Mouse (Mus musculus): ENCODE measurements around the gene Gimap9.

The Gimap9 gene

DNA sequence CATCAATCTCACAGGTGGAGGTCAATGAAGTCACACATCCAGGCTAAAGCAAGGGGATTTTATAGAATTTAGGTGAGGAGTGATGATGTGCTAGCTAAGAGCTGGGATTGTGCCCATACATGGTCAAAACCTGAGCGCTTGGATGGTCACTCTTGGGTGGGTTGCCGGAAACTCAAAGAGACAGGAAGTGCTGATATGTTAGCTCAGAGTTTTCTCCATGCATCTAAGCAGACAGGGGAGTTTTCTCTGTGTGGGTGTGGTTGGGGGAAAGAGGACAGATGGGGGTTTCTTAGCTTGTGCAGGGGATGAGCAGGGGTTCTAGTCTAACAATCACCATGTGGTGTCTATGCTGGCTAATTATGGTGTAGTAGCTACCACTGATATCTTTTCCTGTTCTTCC is 13.4 kb downstream of the Gimap9 start:
- DNase-seq (ENCODE audit: low spot score): no peak

DNA sequence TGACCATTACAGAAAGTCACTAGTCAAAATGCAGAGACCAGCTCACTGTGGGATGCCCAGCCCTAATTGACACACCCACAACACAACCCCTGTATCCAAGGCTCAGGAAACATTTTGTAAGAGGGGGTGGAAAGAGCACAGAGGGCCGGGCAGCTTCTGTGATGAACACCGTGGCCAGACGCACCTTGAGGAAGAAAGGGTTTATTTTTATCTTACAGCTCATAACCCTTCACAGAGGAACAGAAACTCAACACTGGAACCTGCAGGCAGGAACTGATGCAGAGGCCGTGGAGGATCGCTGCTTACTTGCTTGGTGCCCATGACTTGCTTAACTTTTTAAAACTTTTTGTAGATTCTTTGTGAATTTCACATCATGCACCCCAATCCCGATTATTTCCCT is 17.0 kb downstream of the Gimap9 start:
- peak; percentile 23 for DNase-seq (ENCODE audit: low spot score)

DNA sequence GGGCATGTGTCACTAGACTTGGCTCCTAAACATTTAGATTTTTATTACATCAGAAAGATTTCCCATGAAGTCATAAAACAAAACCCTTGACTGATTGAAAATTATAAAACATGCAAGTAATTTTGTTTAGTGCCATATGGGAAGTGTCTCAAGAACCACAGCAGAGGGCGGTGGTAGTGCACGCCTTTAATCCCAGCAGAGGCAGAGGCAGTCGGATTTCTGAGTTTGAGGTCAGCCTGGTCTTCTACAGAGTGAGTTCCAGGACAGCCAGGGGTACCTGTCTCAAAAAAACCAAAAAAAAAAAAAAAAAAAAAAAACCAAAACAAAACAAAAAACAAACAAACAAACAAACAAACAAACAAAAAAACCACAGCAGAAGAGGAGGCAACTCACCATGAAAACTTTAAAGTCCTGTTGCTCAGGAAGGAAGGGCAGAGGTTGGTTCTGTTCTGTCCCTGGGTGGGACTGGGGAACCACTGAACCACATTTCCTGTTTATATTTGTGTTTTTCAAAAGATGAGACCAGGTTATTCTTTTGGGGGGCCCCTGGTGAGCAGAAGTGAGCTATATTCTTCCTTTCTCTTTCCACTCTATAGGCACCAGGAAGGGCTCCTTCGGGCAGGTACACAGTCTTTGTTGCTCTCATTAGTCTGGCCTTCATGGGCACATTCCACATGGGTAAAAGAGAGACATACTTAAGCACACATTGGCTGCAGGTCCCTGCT is 21.1 kb downstream of the Gimap9 start:
- peak; percentile 15 for DNase-seq (ENCODE audit: low spot score)

DNA sequence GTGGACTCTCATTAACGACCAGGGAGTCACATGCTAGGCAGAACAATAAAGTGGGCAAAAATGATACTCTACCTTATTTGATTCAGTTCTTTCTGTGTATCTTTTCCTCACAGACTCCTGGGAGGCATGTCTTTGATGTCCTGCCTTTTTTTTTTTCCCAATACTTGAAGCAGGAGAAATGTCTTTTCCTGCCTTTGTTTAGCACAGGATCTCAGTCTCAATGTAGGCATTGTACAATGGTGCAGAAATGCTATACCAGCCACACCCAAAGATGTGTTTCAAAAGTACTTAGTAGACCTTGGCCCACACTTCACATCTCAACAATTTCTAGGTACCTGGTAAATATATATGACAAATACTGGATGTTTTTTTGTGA is 21.6 kb downstream of the Gimap9 start:
- DNase-seq (ENCODE audit: low spot score): no peak

DNA sequence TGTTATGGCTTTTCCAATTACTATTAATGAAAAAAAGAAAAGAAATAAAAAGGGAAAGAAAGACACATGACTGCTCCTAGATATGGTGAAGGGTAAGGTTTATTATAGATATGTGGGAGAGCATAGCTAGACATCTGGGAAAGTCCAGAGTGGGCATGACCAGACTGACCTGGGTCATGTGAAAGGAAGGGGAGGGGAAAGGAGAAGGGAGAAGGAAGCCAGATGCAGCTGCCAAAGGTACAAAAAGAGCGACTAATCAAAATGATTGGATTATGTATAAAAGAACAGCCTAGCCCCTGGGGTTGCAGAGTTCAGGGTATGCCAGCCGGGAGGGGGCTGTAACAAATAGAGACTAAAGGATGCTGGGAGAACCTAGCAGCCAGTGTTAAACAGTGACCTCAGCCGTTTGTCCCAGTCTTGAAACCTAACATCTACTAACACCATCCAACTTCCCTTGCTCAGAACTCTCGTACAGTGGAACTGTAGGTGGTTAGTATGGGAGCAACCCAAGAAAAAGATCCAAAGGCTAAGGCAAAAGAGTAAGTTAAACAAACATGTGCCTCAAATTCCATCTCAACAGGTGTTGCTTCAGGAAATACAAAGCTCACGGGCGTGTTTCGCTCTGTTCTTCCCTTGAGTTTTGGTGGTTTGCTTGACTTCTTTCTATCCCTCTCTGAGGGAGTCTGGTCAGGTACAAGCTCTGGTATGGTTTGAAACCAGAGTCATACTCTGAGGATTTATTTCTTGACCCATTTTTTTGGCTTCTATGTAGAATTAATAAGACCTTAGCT is 22.3 kb downstream of the Gimap9 start:
- no peak for DNase-seq (ENCODE audit: low spot score)

DNA sequence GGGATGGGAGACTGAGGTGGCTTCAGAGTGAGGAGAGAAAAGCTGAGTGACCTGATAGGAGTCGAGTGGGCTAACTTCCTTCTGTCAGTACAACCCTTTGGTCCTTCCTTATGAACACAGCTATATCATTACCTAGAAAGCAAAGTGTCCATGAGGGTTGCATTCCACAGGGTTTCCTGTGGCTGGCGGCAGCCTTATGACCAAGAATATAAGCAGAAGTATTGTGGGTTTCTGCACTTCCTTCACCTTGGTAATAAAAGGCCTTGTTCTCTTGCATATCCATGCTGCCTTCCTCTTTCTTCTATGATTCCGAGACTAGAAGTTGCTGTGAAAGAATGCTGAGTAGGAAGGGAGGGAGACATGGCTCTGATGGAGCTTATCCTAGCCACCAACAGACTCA is 23.0 kb downstream of the Gimap9 start:
- DNase-seq (ENCODE audit: low spot score): peak; percentile 11

DNA sequence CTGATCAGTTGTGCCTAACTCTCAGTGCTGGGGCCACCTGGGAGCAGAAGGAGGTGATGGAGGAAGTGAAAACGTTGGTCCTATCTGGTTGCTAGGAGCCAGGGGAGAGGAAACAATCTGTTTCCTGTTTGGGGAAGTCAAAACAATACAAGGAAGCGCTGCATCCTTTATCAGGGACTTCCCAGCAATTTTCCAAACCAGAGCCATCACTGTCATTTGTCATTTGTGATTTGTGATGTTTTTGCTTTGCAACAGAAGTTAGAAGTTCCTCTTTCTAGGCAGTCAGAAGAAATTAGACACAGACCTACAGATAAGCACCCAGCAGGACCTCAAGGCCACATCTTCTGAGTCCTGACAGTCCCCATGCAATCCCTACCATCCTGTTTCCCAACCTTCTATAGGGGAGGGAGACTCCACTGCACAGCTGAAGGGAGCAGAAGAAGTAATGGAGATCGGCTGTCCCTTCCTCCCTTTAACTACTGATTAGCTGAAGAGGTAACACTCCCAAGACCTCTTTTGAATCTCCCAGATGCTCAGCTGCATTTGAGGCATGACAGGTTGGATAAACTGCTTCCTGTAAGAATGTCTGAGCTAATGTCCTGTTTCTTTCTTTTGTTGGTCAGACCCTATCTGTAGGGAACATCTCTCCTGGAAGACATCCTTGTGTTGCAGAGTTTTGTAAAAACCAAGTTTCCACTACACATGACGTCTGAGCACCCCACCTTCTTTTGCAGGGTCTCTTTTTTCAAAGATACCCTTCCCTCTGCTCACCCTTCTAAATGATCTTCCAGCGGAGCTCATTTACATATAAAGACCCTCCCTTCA is 24.5 kb downstream of the Gimap9 start:
- no peak for DNase-seq (ENCODE audit: low spot score)

DNA sequence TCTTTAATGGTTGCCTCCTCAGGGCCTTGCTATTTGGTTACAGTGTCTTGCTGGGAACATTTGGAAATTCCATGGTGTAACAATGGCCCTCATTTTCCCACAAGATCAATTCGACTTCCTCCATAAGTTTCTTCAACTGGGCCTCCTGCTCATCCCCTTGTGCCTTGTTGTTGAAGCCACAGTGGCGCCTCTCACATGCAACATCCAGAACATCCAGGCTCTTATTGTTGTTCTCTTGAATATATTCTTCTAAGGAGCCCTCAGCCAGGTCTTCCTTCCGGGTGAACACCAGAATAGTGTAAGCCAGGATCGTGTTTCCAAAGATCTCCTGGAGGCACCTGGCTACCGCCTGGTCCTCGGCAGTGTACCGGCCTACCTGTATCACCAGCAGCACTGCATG is 26.2 kb downstream of the Gimap9 start:
- no peak for DNase-seq (ENCODE audit: low spot score)

DNA sequence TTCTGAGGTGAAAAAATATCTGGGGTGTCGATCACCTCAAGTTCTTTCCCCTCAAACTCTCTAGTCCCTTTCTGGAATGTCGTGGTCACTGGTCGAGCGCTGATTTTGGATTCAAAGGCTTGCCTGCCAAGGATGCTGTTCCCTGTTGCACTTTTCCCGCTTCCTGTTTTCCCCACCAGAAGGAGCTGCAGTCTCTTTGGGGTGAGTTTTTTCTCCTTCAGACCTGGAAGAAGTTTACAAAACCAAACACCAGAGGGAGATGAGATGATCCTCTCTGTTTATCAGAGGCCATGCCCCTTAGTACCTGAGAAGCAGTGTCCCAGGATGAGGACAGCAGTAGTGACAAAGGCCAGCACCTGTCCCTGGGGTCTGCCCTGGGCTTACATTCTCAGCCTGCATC is 26.7 kb downstream of the Gimap9 start:
- DNase-seq (ENCODE audit: low spot score): no peak

DNA sequence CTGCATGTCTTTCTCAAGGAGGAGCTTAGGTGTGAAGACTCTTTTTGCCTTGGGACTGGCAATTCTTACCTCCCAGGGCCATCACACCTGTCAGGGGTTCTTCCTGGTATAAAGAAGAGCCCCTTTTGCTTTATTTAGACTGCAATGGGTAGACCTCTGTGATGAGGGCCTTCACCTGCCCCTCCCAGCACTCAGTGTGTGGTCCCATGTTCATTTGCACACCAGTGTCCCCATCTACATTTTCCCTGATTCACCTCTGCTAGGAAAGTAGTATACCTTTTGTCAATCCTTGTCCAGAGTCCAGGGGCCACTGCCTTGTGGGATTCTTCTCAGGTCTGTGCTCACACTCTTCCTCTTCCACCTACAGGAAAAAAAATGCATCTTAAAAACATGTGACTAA is 28.2 kb downstream of the Gimap9 start:
- no peak for DNase-seq (ENCODE audit: low spot score)

DNA sequence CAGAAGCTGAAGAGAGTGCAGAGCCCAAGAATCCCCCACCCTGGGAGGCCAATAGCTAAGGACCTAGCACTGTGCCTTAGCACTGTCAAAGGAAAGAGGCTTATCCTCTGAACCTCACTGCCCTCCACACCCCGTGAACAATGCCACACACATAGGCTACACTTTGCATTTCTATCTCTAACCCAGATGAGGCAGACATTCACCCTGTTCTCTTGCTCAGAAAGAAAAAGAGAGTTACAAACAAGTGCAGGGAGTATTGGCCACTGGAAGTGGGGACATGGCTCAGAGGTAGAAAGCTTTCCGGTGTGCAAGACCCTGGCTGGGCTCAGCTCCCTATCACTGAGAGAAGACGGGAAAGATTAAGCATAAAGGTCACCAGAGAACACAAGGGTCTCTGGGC is 30.2 kb downstream of the Gimap9 start:
- DNase-seq (ENCODE audit: low spot score): no peak

DNA sequence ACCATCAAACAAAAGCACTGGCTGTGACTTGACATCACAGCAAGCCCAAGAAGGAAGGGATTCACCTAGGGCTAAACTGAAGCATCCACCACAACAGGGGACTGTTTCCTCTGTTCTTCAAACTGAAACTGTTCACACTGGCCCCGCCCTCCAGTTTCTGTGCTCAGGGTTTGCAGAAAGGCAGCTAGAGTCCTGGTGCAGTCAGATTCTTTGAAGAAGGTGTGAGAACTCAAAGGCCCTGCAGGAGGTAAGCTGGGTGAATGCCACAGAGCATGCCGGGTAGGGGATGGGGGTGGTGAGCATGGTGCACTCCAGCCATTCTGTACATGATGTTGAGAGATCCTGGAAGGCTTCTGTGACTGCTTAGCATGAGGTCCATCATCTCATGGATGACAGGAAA is 42.5 kb downstream of the Gimap9 start, which contains the start of the genes Gm28053 and Gimap7:
TSS of gene Gm28053 (plus strand) at position 153 of the 400 bp plus-strand sequence.
TSS of gene Gimap7 (plus strand) at position 167 of the 400 bp plus-strand sequence.
- no peak for DNase-seq (ENCODE audit: low spot score)

DNA sequence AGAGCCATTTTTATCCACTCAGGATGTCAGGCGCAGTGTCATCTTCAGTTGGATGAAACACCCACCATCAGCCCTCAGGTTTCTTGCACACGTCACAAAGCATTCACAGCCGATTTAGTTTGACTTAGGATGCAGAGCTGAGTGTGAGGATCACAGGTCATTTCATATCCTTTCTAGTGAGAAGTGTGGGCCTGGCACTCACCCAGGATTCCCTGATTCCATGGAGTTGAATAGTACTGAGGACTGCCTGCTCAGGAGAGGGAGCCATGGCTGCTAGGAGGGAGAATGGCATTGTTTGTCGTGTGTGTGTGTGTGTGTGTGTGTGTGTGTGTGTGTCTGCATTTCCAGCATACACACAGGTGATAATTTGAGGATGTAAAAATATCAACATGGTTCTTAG is 44.4 kb downstream of the Gimap9 start:
- DNase-seq (ENCODE audit: low spot score): no peak

DNA sequence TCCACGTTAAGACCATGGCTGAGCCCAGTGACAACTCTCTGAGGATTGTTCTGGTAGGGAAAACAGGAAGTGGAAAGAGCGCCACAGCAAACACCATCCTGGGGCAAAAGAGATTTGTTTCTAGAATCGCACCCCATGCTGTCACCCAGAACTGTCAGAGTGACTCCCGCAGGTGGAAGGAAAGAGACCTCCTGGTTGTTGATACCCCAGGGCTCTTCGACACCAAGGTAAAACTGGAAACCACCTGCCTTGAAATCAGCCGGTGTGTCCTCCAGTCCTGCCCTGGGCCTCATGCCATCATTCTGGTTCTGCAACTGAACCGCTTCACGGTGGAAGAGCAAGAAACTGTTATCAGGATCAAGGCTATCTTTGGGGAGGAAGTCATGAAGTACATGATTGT is 47.5 kb downstream of the Gimap9 start:
- DNase-seq (ENCODE audit: low spot score): no peak

DNA sequence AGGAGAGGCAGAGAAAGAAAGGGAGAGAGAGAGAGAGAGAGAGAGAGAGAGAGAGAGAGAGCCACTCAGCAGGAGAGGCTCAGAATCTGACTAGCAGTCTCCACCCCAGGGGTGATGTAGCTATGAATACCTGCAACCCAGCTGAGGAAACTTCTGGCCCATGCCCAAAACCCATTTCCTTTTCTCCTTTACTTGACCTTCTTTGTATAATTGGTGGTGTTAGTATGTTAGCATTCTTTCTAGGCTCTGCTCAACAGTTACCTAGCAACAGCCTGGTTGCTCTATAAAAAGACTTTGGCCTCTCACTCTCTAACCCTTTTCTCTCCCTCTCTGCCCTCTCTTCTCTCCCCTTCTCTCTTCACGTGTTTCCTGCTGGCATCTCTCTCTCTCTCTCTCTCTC is 49.5 kb downstream of the Gimap9 start:
- DNase-seq (ENCODE audit: low spot score): no peak

DNA sequence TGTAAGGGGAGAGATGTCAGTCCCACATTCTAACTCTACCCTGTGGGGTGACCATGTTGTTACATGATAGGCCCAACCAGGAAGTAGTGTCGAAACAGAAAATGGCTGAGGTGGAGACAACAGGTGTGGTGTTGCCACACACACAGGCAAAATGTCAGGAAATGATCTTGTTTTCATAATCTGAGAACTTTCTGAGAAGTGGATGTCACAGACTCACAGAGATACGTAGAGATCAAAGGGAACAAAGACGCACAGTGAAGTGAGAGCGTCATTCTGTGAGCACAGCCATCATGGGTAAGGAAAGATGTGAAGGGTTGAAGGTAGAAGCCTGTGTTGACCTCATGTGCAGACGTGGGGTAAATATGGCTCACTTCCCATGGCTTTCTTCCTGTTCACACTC is 51.8 kb downstream of the Gimap9 start:
- DNase-seq (ENCODE audit: low spot score): no peak

All from testis, postnatal 10 days (tissue).